Mouse (Mus musculus) brain, embryonic 14.5 days (tissue): ENCODE data around the gene Ing3.

Source experiments
- CTCF ChIP-seq: fragments of 200-500 bp; IDR thresholded peaks from 2 replicates; pipeline ENCODE4 v1.5.1; 2012; ENCODE audit warnings: inconsistent platforms, mild to moderate bottlenecking, moderate library complexity, borderline replicate concordance; ENCODE audit not compliant: insufficient read depth, insufficient read length; ENCODE audit errors: extremely low read depth
- POLR2A ChIP-seq: fragments of 200-500 bp; IDR thresholded peaks from 2 replicates; pipeline ENCODE4 v1.6.1; 2012; ENCODE audit warnings: mild to moderate bottlenecking, inconsistent platforms, borderline replicate concordance; ENCODE audit not compliant: poor library complexity, insufficient read depth, insufficient read length, severe bottlenecking; ENCODE audit errors: extremely low read depth

DNA sequence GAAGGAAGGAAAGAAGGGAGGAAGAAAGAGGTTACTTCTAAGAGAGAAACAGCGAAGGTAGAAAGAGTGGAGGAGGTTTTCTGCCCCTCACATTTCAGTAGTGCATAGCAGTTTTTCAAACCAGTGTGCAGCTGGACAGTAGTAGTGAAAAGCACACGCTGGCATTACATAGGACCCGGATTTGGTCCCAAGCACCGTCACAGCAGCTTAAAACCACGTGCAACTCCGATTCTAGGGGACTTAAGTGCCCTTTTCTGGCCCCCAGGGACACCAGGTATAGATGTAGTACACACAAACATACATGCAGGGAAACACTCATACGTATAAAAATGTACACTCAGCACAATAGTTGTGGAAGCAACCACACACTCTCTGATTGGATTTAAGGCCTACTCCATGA lies 59.0 kb downstream of the Ing3 start:
- TF ChIP-seq CTCF = no peak
- TF ChIP-seq POLR2A = no peak
